Mouse (Mus musculus): ENCODE results near the gene AC161166.1.
A peak's percentile ranks its signal among the peaks of the same experiment; 100 is the strongest.

AC161166.1 gene

DNA sequence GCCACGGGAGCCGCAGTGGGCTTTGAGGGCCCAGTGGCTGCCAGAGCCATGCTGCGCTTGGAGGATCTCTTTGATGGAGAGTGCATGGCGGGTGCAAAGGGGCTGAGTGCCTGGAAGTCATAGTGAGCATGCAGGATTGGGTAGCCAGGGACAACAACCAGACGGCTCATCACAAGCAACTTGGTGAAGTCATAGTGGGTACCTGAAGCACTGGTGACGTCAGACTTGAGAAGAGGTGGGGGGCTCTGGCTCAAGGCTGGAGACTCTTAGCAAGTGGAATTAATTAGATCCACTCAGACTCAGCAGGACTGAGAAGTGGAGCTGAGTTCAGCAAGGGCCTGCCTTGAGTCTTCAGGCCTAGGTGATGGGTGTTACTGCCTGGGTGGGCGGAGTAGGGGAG, at the start of gene AC161166.1:
TSS of gene AC161166.1 (minus strand) at position 101 of the 400 bp plus-strand sequence.
- DNase-seq (ENCODE audit: low read depth), result no peak

DNA sequence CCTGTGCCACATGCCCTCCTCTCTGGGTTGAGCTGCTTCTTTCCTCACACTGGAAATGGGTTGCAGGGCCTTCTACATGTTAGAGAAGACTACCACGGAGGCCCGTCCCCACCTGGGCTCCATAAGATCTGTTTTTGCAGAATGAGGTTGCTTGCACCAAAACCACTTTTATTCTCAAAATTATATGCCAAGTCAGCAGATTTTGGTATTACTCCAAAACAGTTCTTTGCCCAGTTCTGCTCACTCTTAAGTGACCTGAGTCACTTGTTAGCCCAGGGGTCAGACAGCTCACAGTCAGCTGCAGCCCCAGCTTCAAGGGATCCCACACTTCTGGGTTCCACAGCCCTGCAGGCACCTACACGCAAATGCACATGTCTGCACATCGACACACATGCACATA, 49.2 kb upstream of the AC161166.1 start:
- no peak for DNase-seq (ENCODE audit: low read depth)

DNA sequence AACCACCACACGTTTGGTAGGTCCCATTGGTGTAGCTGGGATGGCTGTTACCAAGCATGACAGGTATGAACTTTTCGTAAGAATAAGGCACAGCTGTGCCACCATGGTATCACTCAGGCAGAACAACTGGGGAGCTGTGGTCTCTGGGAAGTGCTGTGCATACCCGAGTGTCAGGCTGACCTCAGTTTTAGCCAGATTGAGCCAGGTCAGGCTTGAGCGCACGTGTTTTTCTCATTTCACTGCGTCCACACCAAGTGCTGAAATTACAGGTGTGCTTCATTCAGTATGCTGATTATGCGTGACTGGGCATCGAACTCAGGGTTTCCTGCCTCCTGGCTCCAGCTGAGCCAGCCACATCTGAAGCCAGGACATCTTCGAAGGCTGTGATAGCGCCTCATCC, 43.5 kb upstream of the AC161166.1 start:
- DNase-seq (ENCODE audit: low read depth), result no peak

- DNase-seq (ENCODE audit: low read depth), result no peak
These were observed 39.9 kb upstream of the AC161166.1 start for GRCm38 (mm10) chr7:24551985-24552759.

DNA sequence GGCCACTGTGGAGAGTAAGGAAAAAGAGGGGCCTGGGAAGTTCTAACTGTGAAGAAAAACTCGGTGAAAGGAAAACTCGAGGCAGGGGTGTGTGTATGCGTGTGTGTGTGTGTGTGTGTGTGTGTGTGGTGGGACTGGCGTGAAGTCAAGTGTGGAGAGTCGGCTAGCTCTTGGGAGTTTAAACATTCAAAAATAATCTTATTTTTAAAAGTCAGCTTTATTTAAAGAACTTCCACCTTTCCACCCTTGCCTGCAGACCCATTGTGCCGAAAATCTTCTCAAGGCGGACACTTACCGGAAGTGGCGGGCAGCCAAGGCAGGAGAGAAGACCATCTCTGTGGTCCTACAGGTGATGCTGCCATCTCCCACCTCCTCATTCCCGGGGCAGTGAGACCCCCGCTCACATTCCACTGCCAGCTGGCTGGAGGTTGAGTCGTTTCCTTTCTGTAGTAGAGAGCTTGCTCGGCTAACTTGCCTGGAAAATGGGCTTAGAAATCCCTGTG, 35.3 kb upstream of the AC161166.1 start:
- no peak for DNase-seq (ENCODE audit: low read depth)

GRCm38 (mm10) chr7:24546634-24547389, 34.6 kb upstream of the AC161166.1 start:
- peak; percentile 99 for DNase-seq (ENCODE audit: low read depth)

DNA sequence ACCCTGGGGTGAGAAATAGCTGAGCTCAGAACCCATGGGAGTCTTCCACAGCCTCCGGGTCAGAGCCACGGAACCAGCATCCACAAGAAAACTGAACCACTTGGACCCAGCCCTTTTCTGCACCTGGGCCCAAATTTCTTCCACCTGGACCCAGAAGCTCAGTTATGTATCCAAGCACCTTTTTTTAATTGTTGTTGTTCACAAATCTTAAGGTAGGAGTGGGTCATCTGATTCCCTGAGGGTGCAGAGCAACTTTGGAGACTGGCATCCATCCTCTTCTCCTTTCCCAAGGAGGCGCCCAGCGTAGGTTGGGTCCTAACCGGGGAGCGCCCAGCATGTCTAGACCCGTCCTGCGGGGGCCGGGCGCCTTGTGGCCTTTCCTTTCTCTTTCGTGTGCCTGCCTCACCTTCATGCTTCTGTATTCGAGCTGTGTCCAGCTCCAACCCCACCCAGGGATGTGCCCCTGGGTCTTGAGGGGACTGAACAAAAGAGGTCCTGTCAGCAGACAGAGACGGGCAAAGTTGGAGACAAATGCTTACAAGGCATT, 33.9 kb upstream of the AC161166.1 start, which contains the start of the genes Pinlyp and Xrcc1:
TSS of gene Pinlyp (minus strand) at position 51 of the 547 bp plus-strand sequence.
TSS of gene Xrcc1 (plus strand) at position 222 of the 547 bp plus-strand sequence.
- no peak for DNase-seq (ENCODE audit: low read depth)

DNA sequence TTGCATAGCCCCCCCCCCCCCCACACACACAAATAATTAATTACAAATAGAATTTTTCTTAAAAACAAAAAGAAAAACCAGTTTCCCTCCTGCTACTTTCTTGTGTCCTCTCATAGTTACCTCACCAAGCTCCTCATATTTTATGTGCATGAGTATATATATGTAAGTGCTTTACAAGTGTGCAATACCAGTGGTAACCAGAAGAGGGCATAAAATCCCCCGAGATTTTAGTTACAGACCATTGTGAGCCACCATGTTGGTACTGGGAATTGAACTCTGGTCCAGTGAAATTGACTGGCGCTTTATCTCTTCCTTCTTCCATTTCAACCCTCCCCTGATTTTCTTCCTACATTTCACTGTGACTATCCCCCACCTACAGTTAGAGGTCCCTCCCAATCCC, 32.3 kb upstream of the AC161166.1 start:
- peak; percentile 55 for DNase-seq (ENCODE audit: low read depth)

- no peak for DNase-seq (ENCODE audit: low read depth)
These were observed 27.4 kb upstream of the AC161166.1 start for GRCm38 (mm10) chr7:24539686-24540085.

- no peak for DNase-seq (ENCODE audit: low read depth)
These were observed 26.4 kb upstream of the AC161166.1 start for GRCm38 (mm10) chr7:24538701-24539100.

DNA sequence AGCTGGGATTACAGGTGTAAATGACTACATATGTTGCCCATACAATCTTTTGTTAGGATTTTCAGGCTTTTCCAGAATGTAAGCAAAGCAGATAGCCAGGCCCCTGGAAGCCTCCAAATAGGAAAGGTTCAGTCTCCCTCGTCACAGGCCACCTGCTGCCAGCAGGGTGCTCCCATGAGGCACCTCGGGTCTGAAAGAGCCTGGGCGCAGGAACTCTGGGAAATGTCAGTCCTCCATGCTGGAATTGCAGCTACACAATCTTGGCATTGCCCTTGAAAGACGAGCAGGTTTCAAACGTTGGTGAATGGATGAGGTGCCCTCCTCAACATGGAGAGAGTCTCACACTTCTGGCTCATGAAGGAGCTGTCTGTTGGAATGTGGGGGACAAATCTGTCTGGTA, 25.9 kb upstream of the AC161166.1 start:
- no peak for DNase-seq (ENCODE audit: low read depth)

GRCm38 (mm10) chr7:24537591-24537990, 25.3 kb upstream of the AC161166.1 start:
- no peak for DNase-seq (ENCODE audit: low read depth)

GRCm38 (mm10) chr7:24537081-24537480, 24.8 kb upstream of the AC161166.1 start:
- no peak for DNase-seq (ENCODE audit: low read depth)

DNA sequence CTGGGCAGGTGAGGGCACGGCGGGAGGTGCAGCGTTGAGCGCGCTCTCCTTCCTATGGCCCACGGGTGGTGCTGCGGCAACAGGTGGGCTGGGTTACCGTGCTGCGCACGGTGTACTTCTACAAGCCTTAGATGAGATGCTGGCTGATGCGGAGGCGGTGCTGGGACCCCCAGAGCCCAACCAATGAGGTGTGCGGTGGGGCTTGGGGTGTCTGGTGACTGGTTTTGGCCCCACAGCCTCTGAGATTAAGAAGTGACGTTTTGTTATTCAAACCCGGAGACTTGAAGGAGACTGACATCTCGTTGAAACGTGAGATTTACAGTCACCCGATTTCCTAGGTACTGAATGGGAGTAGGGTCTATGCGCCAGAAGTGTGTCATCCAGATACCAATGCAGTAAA, 22.0 kb upstream of the AC161166.1 start:
- no peak for DNase-seq (ENCODE audit: low read depth)

DNA sequence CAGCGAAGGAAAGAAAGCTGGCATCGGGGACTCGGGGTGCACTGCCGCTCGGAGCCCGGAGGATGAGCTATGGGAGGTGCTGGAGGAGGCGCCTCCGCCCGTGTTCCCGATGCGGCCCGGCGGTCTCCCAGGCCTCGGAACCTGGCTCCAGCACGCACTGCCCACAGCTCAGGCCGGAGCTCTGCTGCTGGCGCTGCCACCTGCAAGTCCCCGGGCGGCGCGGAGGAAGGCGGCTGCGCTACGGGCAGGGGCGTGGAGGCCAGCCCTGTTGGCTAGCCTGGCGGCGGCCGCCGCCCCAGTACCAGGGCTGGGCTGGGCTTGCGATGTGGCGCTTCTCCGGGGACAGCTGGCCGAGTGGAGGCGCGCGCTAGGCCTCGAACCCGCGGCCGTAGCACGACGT, 21.6 kb upstream of the AC161166.1 start:
- DNase-seq (ENCODE audit: low read depth), result no peak

DNA sequence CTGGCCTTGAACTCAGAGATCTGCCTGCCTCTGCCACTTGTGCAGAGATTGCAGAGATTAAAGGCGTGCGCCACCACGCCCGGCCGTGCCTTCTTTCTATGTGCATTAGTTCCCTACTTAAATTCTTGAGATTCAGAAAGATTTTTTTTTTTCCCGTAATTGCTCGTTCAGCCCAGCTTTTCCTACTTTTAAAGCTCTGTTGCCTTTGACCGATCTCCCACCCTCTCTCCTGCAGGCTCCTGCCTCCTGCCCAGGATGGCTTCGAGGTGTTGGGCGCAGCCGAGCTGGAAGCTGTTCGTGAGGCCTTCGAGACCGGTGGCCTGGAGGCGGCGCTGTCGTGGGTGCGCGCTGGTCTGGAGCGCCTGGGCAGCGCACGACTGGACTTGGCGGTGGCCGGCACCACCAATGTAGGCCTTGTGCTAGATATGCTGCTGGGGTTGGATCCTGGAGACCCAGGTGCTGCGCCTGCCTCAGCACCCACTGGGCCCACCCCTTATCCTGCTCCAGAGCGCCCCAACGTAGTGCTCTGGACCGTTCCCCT, 20.8 kb upstream of the AC161166.1 start:
- no peak for DNase-seq (ENCODE audit: low read depth)

GRCm38 (mm10) chr7:24531211-24531971, 19.1 kb upstream of the AC161166.1 start:
- peak; percentile 85 for DNase-seq (ENCODE audit: low read depth)

DNA sequence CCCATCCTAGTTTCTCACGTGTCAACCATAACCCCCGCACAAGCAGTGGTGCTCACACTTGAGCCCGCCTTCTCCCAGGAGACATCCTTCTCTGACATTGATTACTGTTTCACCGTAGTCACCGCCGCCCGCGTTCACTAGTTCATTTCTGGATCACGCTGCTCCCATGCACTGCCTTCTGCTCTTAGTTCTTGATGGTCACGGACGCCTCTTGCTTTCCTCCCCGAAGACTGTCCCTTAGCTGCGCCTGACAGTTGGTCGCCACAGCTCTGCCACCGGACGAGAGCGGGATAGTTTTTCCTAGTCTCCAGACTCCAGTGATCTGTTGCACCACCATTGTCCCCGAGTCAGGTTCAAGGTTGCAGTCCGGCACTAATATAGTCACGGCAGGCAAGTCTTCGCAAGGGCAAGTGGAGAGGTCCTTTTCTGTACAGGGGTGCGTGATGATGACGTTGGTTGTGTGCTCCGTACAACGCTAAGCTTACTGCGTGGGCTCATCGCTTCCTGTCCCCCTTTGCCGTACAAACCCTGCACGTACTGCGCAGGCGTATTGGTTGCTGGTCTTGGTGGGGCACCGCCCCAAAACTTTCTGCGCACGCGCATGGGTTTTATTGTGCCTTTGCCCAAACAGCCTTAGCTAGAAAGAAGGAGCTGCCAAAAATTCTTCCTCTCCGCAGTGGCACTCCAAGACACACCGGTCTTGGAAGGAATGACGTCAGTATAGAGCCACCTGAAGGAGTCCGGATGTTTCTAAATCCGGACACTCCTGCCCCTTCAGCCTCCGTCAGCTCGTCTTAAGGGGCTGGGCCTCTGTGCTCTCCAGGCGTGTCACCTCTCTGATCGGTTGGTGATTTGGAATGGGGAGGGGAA, 18.0 kb upstream of the AC161166.1 start, which contains the start of gene Irgq:
TSS of gene Irgq (plus strand) at position 628 of the 870 bp plus-strand sequence.
- peak; percentile 100 for DNase-seq (ENCODE audit: low read depth)

DNA sequence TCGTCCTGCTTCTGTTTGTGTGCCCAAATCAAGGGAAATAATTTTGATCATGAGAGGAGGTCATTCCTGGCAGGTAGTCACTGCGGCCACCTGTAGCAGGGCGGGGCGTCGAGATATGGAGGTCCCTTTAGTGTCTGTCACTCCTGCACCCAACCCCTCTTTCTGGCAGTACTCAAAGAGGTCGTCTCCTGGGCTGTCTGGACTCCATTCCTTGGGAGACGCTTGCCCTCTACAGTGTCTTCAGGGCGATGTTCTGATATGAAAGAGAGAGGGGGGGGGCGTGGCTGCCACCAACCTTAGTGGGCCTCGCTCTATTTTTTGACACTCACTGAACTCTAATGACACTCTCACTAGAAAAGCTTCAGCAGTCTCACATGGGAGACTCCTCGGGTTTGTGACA, 17.3 kb upstream of the AC161166.1 start:
- no peak for DNase-seq (ENCODE audit: low read depth)

- DNase-seq (ENCODE audit: low read depth), result no peak
These were observed 16.6 kb upstream of the AC161166.1 start for GRCm38 (mm10) chr7:24528861-24529260.
